Mouse (Mus musculus) natural killer cell, adult 2 months (primary cell): ENCODE data around the gene Kcnk5.

Source experiments
- DNase-seq, 2 experiments: peaks; one replicate each; pipeline ENCODE4 v3.0.0; 2022; ENCODE audit warnings: low spot score in 2 of 2

Kcnk5 gene

GRCm38 (mm10) chr14:20168054-20168453 is 13.6 kb downstream of the Kcnk5 start:
- peak in 1 of 2 experiments; percentile 51 for DNase-seq

DNA sequence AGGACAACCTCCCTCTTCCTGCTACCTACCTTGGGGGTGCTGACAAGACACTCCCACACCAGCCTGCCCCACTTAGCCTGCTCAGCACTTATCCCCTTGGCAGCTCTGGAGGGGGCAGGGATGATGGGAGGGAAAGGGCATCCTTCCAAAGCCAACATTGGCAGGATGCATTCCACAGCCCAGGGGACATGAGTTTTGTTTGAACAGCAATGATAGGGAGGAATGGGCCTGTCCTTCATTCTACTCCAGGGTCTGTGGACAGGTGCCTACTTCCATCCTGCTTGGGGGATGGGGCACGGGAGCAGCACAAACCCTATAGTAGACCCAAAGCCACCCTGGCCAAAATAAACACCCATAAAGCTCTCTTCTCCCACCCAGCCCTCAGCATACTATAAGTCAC is 16.2 kb downstream of the Kcnk5 start:
- DNase-seq, result no peak

DNA sequence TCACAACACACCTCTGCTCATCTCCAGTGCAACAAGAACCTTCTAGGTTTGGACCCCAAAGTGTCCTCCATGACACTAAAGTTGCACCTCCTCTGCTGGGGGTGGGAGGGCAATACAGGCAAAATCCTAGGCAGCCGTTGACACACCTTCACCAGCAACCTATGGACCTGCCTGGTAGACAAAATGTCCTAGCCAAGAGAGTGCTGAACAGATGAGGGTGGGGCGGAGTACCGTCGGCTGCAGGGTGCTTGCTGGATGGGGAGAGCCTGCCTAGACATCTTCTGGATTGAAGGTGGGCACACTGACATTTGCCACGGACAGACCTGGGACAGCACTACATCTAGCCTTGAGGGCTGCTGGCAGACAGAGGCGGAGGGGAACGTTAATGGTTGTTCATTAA is 17.2 kb downstream of the Kcnk5 start:
- no peak for DNase-seq

GRCm38 (mm10) chr14:20162686-20163085 is 18.9 kb downstream of the Kcnk5 start:
- DNase-seq, result no peak

DNA sequence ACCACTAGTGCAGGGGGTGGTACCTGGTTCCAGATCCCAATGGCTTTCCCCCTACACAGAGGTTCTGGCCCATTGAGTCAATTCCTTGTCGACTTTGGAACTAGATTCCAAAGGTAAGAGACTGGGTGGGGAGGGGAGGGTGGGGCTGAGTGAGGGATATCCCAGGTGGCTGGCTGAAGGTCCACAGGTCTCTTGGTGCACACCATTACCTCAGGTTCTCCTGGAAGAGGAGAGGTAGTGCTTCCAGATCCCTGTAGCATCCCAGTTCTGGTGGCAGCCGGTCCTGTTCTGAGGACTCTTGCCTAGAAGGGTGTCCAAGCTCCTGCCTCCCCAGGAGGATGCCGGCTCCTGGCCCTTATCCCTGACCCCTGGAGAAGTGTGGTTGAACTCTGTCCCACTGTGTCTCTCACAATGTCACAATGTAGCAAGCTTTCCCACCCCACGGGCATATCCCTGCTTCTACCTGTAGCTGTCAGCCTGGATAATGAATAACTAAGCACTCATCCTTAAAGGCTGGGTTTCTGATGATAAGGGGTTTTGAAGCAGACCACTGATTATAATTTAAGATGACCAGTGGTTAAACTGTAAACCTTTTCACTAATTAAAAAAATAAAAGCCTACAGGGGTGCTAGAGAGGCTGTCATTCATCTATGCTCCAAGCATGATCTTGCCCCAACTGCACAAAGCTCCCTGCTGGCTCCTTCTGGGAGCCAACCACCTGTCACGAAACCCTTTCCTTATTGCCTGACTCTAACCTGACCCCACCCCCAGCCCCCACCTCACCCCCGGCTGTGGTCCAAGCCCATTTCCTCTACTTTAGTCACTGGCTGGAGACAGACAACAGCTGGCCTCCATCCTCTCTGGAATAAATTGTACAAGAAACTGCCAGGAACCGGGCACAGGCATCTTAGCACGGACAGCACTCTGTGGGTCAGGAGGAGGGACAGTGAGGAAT is 22.6 kb downstream of the Kcnk5 start:
- DNase-seq, result no peak

- DNase-seq, result no peak
Observed at GRCm38 (mm10) chr14:20157595-20157994, 24.0 kb downstream of the Kcnk5 start.

DNA sequence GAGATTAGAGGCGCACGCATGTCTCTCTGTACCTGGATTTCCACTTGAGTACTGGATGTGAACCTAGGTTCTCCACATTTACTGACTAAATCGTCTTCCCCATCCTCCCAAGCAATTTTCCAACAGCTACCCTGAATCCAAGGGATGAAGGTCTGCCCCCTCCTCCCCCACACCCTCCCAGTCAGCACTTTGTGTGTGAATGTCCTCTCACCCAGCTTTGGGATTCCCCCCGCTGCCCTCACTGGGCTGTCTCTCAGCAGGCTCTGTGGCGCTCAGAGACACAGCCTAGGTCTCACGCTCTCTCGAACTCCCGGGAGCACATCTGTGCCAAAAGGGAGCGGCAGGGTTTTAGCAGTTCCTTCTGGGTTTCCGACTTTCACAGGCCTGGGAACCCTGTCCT is 25.9 kb downstream of the Kcnk5 start:
- DNase-seq, result no peak

DNA sequence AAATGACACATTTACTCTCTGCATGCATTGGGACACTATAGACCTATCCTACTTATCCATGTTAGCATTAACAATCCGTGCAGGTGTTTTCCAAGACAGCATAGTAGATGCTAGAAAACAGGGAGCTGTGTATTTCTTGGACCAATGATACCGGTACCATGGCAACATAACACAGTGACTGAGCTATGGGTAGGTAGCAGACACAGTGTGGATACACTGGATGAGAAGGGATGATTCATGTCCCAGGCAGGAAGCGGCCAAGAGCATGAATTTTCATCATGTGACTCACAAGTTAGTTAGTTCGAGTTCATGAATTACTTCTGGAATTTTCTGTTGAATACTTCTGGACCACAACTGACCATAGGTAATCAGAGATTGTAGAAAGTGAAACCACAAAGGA is 26.7 kb downstream of the Kcnk5 start:
- no peak for DNase-seq

GRCm38 (mm10) chr14:20154245-20154644 is 27.4 kb downstream of the Kcnk5 start:
- no peak for DNase-seq

- DNase-seq, result no peak
Observed at GRCm38 (mm10) chr14:20149127-20150080, 32.2 kb downstream of the Kcnk5 start.

- no peak for DNase-seq
Observed at GRCm38 (mm10) chr14:20148514-20148913, 33.1 kb downstream of the Kcnk5 start.

DNA sequence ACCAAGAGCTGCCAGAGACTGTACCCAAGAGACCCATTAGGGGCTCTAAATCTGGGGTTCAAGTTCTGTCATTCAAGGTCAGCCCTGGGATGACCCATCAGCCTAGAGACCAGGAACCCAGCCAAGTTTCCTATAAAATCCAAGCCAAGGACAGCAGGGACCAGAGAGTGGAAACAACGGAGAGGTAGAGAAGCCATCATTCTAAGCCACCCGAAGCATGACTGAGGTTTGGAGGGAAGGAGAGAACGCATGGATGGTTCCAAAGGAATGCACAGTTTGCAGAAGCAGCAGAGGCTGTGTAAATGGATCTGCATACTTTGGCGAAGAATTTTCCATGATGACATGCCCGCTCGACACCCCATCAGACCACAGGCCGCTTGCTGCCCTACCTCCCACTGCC is 33.8 kb downstream of the Kcnk5 start:
- DNase-seq, result no peak

GRCm38 (mm10) chr14:20144093-20144492 is 37.5 kb downstream of the Kcnk5 start:
- no peak for DNase-seq

DNA sequence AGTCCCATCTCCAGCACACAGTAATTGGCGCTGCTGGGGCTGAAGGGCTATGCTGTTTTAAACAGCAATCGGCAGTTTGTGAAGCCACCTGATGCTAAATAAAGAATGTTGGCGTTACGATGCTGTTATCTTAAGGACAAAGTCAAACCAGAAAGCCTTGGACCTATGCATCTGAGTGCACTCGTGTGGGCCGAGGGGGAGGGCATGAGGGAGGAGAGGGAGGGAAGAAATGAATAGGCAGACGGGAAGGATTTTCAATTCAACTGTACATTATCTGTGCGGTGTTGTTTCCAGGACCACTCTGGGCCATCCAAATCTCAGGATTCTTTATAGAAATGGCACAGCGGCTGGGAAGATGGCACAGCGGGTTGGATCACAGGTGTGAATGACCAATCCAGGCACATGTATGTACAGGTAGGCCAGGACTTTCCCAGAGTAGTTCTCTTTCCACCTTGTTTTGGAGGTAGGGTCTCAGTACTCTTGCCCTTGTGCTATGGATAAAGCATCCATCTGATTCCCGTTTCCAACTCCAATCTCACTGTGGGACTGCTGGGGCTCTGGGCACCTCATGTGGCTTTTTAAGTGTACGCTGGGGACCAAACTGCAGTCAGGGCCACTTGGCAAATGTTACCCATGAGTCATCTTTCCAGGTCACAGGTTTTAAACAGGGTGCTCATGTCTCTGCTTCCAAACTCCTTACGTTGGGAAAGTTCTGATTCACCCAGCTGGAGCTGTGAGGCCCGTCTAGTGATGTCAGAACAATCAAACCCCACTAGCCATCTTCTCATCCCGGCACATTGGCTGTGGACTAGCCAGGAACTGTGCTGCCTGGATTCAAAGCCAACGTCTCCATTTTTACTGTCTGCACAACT is 42.9 kb downstream of the Kcnk5 start, which contains the start of gene Saysd1:
TSS of gene Saysd1 (minus strand) at position 51 of the 872 bp plus-strand sequence.
- DNase-seq, result no peak

DNA sequence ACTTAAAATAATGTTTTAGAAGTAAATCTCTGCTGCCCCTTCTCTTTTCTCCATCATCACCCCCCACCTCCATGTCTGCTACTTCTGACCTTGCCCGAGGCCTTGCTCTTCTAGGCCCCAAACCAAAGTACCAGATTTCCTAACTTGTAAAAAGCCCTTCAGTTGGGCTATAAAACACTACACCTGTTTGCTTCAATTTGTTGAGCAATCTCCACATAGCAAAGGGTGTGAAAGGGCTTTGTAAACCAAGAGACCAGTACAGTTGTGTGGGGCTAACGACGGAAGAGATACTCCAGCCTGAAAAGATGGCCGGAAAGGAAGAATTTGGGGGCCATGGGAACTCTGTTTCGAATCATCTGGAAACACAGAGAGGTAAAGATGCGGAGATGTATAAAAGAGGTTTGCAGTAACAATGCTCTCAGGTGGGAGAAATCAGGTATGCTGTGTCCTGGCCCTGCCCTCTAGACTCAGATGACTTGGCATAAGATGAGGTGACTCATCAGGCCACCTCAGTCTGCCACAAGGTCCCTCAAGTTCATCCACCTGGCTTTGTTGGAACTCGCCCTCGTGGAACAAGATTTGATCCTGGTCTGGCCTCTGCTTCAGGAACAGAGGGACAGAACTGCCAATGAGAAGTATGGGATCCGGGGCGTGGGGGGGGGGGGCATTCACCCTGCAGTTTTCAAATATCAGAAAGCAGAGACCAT is 46.5 kb downstream of the Kcnk5 start:
- no peak for DNase-seq

DNA sequence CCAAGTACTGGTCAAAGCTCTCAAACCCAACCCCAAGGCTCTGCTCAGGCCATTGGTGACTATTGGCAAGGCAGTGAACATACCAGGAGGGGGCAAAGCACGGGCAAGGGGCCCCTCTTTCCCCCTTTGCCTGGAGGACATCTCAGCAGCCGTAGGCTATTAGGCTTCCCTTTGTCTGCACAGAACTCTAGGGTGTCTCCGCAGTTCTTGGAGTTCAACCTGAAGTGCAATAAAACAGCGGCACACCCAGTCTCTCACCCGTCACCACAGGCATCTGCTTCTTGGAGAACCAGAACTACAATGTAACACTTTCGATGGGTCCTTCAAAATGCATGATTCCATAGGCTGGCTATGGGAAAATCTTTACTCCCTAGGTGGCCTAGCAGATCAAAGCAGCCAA is 53.4 kb downstream of the Kcnk5 start:
- no peak for DNase-seq

GRCm38 (mm10) chr14:20127406-20128087 is 54.1 kb downstream of the Kcnk5 start:
- no peak for DNase-seq

- DNase-seq, result peak in 1 of 2 experiments; percentile 69
Observed at GRCm38 (mm10) chr14:20120868-20121267, 60.7 kb downstream of the Kcnk5 start.

GRCm38 (mm10) chr14:20120012-20120411 is 61.6 kb downstream of the Kcnk5 start:
- DNase-seq, result no peak

- no peak for DNase-seq
Observed at GRCm38 (mm10) chr14:20116149-20116605, 65.4 kb downstream of the Kcnk5 start.
